Mouse (Mus musculus): ENCODE results near the gene Alg14. TPM values are rescaled to one million over a fixed set of nuclear protein-coding genes. Genes with fewer than 3 reads are reported as not detected.

The Alg14 gene
- total RNA-seq, 2 experiments from 2014 or later, result 20.8 to 22.2 TPM

- intact Hi-C loops (cut with DNase I), result no loop called here
- DNase-seq (ENCODE audit: extremely low spot score in 1 of 2, low spot score in 2 of 2), result peak in 1 of 2 experiments; percentile 71
These were observed 87.4 kb downstream of the Alg14 start for GRCm38 (mm10) chr3:121378708-121379612.

- intact Hi-C loops (cut with DNase I), result no loop called here
- DNase-seq (ENCODE audit: extremely low spot score in 1 of 2, low spot score in 2 of 2), result no peak
These were observed 88.1 kb downstream of the Alg14 start for GRCm38 (mm10) chr3:121379699-121380098.

GRCm38 (mm10) chr3:121387471-121388009, 96.0 kb downstream of the Alg14 start:
- DNase-seq (ENCODE audit: extremely low spot score in 1 of 2, low spot score in 2 of 2), result no peak
- intact Hi-C loops (cut with DNase I), result no loop called here

GRCm38 (mm10) chr3:121389366-121389765, 97.8 kb downstream of the Alg14 start:
- DNase-seq (ENCODE audit: extremely low spot score in 1 of 2, low spot score in 2 of 2), result no peak

GRCm38 (mm10) chr3:121389860-121390530, 98.4 kb downstream of the Alg14 start:
- peak in 1 of 2 experiments; percentile 54 for DNase-seq (ENCODE audit: extremely low spot score in 1 of 2, low spot score in 2 of 2)

More at GRCm38 (mm10) chr3:121389366-121389765, 97.8 kb downstream of the Alg14 start:
- intact Hi-C loops (cut with DNase I), result no loop called here

GRCm38 (mm10) chr3:121390724-121391123, 99.2 kb downstream of the Alg14 start:
- peak in 1 of 2 experiments; percentile 41 for DNase-seq (ENCODE audit: extremely low spot score in 1 of 2, low spot score in 2 of 2)
- intact Hi-C loops (cut with DNase I), result no loop called here

More at GRCm38 (mm10) chr3:121389860-121390530, 98.4 kb downstream of the Alg14 start:
- intact Hi-C loops (cut with DNase I), result no loop called here

GRCm38 (mm10) chr3:121395588-121396295, 104.2 kb downstream of the Alg14 start:
- intact Hi-C loops (cut with DNase I), result no loop called here
- no peak for DNase-seq (ENCODE audit: extremely low spot score in 1 of 2, low spot score in 2 of 2)

- no peak for DNase-seq (ENCODE audit: extremely low spot score in 1 of 2, low spot score in 2 of 2)
- intact Hi-C loops (cut with DNase I), result no loop called here
These were observed 105.0 kb downstream of the Alg14 start for GRCm38 (mm10) chr3:121396561-121396960.

GRCm38 (mm10) chr3:121397007-121397406, 105.4 kb downstream of the Alg14 start:
- intact Hi-C loops (cut with DNase I), result no loop called here
- DNase-seq (ENCODE audit: extremely low spot score in 1 of 2, low spot score in 2 of 2), result no peak

- DNase-seq (ENCODE audit: extremely low spot score in 1 of 2, low spot score in 2 of 2), result no peak
- intact Hi-C loops (cut with DNase I), result no loop called here
These were observed 109.8 kb downstream of the Alg14 start for GRCm38 (mm10) chr3:121401384-121401783.

- intact Hi-C loops (cut with DNase I), result no loop called here
- no peak for DNase-seq (ENCODE audit: extremely low spot score in 1 of 2, low spot score in 2 of 2)
These were observed 110.5 kb downstream of the Alg14 start for GRCm38 (mm10) chr3:121402096-121402495.

- intact Hi-C loops (cut with DNase I), result no loop called here
- DNase-seq (ENCODE audit: extremely low spot score in 1 of 2, low spot score in 2 of 2), result no peak
These were observed 111.9 kb downstream of the Alg14 start for GRCm38 (mm10) chr3:121403449-121403848.

GRCm38 (mm10) chr3:121405101-121405500, 113.5 kb downstream of the Alg14 start:
- intact Hi-C loops (cut with DNase I), result no loop called here

GRCm38 (mm10) chr3:121407417-121407816, 115.8 kb downstream of the Alg14 start:
- intact Hi-C loops (cut with DNase I), result no loop called here
- no peak for DNase-seq (ENCODE audit: extremely low spot score in 1 of 2, low spot score in 2 of 2)

More at GRCm38 (mm10) chr3:121405101-121405500, 113.5 kb downstream of the Alg14 start:
- no peak for DNase-seq (ENCODE audit: extremely low spot score in 1 of 2, low spot score in 2 of 2)

- DNase-seq (ENCODE audit: extremely low spot score in 1 of 2, low spot score in 2 of 2), result no peak
- intact Hi-C loops (cut with DNase I), result no loop called here
These were observed 116.8 kb downstream of the Alg14 start for GRCm38 (mm10) chr3:121408386-121408785.

GRCm38 (mm10) chr3:121411450-121411849, 119.9 kb downstream of the Alg14 start:
- no peak for DNase-seq (ENCODE audit: extremely low spot score in 1 of 2, low spot score in 2 of 2)
- intact Hi-C loops (cut with DNase I), result no loop called here

Data from left cerebral cortex, postnatal 10 days (tissue).